Mouse (Mus musculus) megakaryocyte, embryonic 14.5 days (primary cell): ENCODE measurements around the gene Sf3a1.

Experiments used
- FLI1 ChIP-seq: IDR thresholded peaks from 2 replicates; pipeline ENCODE4 v1.6.1; 2012; ENCODE audit warnings: low read length, inconsistent platforms, mixed read lengths
- GATA1 ChIP-seq: IDR thresholded peaks from 3 replicates; pipeline ENCODE4 v1.6.1; 2012; ENCODE audit warnings: mixed read lengths, low read length, inconsistent platforms, borderline replicate concordance

GRCm38 (mm10) chr11:4133450-4133849, 26.7 kb upstream of the Sf3a1 start:
- TF ChIP-seq GATA1 (no peak), FLI1 (no peak)
